Mouse (Mus musculus): Measurements from ENCODE around the gene Pcsk2. TPM values are rescaled to one million over a fixed set of nuclear protein-coding genes. Genes with fewer than 3 reads are reported as not detected.

Pcsk2 gene
- total RNA-seq (2014; fragmentation: Nextera tagmentation) (not detected in 2 replicates), total RNA-seq (2017) (not detected in 2 replicates)

DNA sequence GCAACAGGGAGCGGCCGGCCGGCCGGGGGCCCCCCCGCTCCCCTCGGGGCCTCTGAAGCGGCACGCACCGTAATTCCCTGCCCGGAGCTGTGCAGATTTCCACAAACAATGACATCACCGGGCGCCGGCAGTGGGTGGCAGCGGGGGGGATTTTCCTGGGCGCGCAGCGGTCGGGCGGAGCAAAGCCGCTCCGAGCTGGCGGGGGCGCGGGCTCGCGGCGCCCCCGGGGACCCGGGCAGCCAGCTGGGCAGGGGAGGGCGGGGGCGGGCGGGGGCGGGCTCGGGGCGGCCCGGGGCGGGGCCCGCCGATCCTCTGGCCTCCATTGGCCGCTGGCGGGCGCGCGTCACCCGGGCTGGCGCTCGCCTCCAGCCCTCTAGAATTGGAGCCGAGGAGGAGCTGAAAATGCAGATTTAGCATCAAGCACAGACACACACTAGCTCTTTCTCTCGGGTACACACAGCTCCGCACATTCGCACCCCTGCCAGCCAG is at the start of gene Pcsk2:
Pcsk2 (plus strand) TSS at position 399 of the 489 bp plus-strand sequence.
- ATAC-seq (replicated peaks; ENCODE audit: low FRiP score, low TSS enrichment, poor library complexity, severe bottlenecking) = no peak

DNA sequence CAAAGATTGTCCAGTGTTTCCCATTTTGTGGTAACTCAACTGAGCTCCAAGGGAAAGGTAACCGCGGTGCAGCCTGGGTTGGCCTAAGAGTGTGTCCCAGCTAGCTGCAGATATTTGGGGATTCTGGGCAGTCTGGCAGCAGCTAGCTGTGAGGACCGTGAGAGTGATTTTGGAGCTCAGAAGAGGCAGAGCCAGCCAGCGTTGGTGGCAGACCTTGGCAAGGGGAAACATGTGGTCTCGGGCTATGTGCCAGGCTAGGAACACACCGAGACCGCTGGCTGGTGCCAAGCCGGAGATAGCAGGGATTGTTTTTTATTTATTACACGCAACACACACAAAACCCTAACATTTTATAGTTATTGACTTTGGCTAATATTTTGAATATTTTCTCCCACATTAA is 45.1 kb upstream of the Pcsk2 start:
- ATAC-seq (replicated peaks; ENCODE audit: low FRiP score, low TSS enrichment, poor library complexity, severe bottlenecking) = no peak

DNA sequence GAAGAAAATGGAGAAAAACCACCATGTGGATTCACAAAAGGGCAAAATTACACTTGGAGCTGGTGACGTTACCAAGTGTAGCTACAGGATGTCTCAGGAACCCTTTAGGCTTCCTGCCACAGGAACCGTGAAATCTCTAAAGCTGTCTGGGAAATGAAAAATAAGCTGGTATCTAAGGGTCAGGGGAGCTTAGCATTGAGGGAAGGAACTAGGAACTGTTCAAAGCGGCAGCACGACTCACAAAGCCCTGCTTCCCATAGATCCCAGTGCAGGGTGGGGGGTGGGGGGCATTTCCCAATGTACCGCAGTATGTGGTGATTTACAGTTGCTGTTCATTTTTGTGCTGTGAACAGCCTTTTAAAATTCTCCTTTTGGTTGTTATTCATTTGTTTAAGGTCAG is 44.2 kb upstream of the Pcsk2 start:
- ATAC-seq (replicated peaks; ENCODE audit: low FRiP score, low TSS enrichment, poor library complexity, severe bottlenecking) = no peak

DNA sequence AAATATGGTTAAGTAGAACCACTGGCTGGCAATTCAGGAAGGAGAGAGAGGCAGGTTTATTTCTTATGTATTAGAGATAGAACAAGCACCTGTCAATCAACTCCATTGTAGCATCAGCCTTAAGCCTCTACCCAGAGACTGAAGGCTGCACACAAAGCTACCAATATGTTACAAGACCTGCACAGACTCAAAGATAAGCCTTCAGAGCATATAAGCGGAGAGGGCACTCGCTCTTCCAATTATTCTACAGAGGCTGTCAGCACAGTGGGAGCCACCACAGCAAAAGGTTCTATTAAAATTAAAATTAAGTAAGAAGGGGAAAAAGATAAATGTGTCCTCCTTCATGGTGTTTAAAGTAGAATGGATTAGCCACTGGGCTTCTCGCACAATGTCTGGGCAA is 43.8 kb upstream of the Pcsk2 start:
- ATAC-seq (replicated peaks; ENCODE audit: low FRiP score, low TSS enrichment, poor library complexity, severe bottlenecking) = no peak

DNA sequence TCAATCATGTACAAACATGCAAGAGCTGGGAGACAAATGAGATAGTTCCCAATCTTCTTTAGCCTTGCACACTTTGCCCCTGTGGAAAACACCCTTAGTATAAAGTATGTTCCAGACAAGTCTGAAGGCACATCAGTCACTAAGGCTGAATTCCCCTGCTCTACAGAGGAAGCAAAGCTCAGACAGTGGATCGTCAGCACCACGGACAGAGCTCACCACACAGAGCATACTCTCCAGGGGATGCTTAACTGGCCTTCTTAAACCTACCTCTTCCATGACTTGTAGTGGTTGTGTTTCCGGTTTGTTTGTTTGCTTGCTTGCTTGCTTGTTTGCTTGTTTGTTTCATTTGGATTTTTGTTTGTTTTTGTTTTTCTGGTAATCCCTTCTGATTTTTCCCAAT is 9.5 kb upstream of the Pcsk2 start:
- ATAC-seq (replicated peaks; ENCODE audit: low FRiP score, low TSS enrichment, poor library complexity, severe bottlenecking) = no peak

DNA sequence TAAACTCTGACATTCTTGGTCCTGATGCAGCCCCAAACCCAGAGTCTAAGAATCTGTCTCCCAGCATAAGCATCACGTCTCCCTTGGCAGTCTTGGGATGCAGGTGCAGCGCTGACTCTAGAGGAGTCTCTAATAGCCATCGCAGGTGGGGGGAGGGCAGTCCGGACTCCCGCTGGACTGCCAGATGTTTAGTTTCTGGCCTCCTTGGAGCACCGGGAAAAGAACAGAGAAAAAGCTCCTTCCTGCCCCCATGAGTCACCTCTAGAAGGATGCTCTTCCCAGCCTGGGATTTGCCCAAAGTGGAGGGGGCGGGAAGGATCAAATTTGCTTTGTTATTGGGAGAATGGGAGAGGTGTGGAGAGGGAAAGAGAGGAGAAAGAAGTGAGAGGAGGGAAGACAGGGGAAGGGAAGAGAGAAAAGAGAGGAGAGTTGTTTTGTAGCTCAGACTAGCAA is 631 bp upstream of the Pcsk2 start:
- no peak for ATAC-seq (replicated peaks; ENCODE audit: low FRiP score, low TSS enrichment, poor library complexity, severe bottlenecking)

DNA sequence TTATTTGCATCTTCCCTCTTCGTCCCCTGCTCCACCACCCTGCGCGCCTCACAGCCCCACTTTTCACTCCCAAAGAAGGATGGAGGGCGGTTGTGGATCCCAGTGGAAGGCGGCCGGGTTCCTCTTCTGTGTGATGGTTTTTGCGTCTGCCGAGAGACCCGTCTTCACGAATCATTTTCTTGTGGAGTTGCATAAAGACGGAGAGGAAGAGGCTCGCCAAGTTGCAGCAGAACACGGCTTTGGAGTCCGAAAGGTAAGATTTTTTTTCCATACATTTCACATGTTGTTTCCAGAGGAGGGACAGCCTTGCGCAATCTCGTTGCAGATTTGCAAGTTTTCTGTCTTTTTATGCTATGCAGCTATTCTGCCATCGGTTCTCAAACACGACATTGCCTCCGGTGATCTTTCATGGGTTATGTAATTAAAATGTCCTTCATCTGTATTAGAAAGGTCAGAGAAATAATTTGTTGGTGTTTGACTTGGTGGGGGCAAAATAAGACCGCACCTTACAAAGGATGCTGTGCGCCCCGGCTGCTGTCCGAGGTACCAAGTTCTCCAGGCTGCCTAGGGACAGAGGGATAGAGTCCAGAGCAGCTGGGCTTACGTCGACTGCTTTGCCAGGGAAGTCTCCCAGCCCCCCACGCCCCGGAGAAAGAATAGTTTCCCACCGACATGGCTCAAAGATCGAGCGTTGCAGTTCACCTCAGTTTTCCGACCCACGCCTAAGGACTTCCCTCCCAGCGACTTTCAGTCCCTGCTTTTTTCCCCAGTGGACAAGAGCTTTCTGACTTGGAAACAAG is 656 bp downstream of the Pcsk2 start:
- no peak for ATAC-seq (replicated peaks; ENCODE audit: low FRiP score, low TSS enrichment, poor library complexity, severe bottlenecking)

DNA sequence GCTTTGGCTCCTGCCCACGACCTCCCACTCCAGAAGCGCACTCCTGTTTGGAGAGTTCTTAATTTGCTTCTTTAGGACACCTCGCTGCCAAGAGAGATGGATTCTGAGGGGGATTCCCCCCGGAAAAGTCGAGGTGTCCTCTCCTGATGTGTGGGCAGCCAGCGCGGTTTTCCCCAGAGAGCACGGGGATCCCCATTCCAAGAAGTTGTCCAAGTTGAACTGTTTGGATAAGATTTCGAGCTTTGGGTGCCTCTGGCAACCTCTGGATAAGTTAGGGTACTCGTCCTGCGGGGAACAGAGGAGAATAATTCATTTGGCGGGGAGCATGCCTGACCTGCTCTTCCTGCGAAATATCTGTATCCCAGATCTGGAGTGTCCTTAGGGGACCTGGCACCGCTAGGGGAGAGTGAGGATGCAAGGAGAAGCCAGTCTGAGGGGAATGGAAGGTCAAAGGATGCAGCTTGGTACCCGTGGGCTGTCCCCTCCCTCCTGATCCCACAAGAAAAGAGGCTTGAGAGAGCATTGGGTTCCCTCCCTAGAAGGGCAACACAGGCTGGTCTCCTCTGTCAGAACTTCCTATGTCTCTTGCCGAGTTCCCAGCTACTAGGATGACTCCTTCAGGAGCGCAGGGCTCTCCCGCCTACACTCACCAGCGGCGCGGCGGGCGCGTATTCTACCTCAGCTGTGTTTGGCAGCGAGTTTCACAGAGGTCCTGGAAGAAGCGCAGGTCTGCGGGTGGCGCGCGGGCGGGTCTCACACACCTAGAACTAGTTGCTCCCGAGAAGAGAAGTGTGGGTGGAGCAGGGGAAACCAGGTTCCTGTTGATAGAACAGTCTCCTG is 1.5 kb downstream of the Pcsk2 start:
- no peak for ATAC-seq (replicated peaks; ENCODE audit: low FRiP score, low TSS enrichment, poor library complexity, severe bottlenecking)

DNA sequence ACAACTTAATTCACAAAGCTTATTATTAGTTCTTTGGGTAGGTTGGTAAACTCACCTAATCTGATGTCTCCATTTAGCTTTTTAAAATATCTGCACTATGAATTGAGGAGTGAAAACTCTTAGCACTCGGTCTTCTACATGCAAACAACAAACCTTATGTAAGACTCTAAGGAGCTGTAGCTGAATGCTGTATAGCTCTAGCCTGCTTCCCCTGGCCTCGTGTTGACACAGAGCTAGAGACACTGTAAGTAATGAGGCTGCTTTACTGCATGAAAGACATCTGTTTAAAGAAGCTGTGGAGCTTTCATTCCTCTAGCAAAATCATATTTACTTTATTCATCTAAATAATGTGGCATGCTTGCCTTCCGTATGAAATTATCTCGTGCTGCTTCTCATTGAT is 14.4 kb downstream of the Pcsk2 start:
- ATAC-seq (replicated peaks; ENCODE audit: low FRiP score, low TSS enrichment, poor library complexity, severe bottlenecking) = no peak

DNA sequence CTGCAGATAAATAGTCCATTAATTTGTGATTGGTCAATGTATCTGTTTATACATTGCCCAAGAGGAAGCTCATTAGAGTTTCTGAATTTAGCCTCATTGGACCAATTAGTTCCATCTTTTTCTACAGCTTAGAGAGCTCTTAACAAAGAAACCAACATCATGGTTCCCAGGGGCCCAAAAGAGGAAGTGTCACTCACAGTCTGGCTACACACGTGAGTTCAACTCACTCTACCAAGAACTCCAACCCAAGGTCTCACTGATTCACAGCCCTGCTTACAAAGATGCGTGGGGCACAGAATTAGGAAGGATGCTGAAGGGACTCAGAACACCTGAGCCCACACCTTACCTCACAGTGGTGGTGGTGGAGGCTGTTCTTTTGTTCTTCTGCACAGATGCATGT is 19.1 kb downstream of the Pcsk2 start:
- ATAC-seq (replicated peaks; ENCODE audit: low FRiP score, low TSS enrichment, poor library complexity, severe bottlenecking) = no peak

DNA sequence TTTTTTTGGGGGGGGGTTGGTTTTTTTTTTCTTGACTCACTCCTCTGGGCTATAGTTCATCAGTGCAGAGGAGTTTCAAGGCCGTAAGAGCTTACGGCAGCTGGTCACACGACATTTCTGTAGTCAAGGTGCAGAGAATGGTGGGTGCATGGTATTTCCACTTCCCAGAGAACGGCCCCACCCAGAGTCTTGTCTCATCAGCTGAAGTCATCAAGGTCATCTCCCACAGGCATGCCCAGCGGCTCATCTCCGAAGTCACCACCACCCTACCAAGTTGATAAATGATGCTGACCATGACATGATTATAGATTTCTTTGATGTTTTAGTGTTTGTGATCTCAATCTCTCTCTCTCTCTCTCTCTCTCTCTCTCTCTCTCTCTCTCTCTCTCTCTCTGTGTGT is 20.0 kb downstream of the Pcsk2 start:
- ATAC-seq (replicated peaks; ENCODE audit: low FRiP score, low TSS enrichment, poor library complexity, severe bottlenecking) = no peak

DNA sequence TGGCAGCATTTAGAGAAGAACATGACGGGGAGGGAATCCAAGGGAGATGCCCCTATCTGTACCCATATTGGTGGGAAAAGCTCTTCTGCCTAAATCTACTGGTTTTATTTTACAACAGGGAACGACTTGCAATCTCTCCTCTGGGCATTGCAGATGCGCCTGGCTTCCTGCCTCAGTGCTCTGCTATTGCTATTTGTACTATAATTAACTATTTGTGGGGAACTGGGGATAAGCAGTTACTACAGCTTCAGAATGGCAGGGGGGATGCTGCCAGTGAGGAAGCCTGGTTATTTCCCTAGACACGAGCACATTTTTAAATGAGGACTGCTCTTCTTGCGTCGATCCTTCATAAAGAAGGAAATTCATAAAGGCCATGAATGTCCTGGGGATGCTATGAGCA is 39.4 kb downstream of the Pcsk2 start:
- no peak for ATAC-seq (replicated peaks; ENCODE audit: low FRiP score, low TSS enrichment, poor library complexity, severe bottlenecking)

DNA sequence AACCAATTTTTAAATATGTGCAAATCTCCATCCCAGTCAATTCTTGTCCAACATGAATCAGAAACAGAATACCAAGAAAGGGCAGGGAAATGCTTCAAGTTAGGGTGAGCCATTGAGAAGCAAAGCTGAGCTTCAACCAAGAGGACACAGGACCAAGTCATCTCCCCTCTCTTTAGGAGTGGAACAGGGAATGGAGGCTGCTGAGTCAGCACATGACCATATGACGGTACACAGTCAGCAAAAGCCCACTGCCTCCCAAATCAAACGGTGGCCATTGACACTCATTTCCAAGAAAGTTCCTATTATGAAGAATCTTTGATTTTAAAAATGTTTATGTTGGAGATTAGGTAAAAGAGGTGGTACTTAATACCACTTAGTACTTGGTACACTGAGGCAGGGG is 44.4 kb downstream of the Pcsk2 start:
- ATAC-seq (replicated peaks; ENCODE audit: low FRiP score, low TSS enrichment, poor library complexity, severe bottlenecking) = no peak

DNA sequence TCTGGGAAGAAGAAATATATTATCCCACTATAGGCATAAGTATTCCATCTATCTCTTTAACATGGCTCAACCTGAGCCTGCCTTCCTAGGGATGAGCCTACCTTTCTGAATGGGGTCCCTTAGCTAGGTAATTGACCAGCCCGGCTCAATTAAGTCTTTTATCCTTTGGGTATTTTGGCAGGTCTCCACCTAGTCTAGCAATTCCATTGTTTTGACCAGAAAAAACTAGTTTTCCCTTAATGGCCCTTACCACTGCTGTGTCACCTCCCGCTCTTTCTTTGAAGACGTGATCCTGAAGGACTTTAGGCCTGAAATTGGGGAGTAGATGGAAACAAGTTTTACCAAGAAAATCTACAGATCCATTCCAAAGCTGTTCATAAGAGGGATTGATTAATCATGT is 57.1 kb downstream of the Pcsk2 start:
- ATAC-seq (replicated peaks; ENCODE audit: low FRiP score, low TSS enrichment, poor library complexity, severe bottlenecking) = no peak

DNA sequence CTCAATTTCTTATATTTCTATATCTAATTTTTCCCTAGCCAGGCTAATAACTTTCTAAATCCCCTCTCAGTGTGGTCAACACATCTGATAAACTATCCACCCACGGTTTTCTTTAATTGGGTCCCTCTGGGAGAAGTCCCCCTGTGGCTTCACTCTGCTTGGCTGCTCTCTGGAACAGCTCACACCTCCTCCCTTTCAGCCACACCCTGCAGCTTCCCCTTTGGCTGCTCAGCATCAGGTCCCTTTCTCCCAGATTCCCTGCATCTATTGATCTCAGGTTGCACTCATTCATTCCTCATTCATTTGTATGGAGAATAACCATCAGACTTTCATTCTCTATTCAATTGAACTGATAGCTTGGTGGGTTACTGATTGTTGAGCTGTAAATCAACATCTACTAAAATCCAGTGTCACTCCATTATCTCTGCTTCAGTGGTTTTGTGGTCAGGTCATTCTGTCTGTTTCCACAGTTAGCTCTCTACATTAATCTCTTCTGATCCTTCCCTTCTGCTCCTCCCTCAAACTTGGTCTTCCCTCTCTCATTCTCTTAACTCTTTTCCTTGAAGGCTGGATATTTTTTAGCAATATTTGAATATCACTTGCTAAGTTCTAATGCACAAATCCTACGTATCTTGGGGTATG is 58.0 kb downstream of the Pcsk2 start:
- no peak for ATAC-seq (replicated peaks; ENCODE audit: low FRiP score, low TSS enrichment, poor library complexity, severe bottlenecking)

DNA sequence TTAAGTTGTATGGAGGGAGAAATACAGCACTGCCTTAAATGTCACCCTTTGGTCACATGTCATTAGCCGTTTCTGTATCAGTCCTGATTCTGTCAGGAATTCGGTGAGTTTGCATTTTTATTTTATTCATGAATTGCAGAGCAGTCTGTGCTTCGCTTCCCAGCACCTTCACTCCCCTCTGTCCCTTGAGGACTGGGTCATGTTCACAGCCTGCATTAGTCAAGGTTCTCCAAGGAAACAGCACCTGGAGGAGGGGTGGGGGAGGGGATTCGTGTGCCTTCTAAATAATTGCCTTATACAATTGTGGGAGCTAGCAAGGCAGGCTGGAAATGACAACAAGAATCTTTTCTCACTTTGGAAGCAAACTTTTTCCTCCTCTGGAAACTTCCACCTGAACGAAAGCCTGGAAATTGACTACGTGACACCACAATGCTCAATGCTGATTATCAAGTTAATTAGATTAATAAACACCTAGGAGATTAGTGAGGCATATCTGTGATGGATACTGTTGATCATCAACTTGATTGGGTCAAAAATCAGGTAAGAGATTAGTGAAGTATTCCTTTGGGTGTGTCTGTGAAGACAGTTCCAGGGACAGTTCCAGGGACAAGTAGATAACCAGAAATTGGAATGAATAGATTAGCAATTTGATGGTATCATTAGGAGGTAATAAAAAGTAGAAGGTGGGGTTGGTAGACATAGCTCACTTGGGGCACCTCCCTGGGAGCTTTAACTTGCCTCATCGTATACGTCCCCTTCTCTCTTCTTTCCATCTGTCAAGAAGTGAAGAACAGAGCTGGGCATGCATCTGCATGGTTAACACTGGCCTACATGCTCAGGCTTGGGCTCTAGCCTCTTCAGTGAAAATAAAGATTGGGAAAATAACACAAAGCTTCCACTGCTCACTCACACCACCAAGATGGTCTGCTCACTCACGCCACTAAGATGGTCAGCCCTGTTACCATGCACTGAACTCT is 64.7 kb downstream of the Pcsk2 start:
- ATAC-seq (replicated peaks; ENCODE audit: low FRiP score, low TSS enrichment, poor library complexity, severe bottlenecking) = no peak

DNA sequence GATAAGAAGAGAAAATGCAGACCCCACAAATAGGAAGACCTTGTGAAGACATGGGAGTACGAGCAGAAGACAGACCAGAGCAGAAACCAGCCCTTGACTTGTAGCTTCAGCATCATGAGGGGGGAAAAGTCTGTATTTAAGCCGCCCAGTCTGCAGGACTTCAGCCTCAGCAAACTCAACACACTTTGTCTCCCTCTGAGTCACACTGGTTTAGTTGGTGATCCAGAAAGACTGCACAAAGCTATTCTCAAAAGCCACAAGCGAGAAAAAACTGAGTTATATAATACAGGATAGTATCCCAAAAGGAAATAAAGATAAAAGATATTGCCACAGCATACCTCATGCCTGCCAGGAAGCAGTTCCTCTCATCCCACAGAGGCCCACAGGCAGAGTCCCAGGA is 67.5 kb downstream of the Pcsk2 start:
- no peak for ATAC-seq (replicated peaks; ENCODE audit: low FRiP score, low TSS enrichment, poor library complexity, severe bottlenecking)

DNA sequence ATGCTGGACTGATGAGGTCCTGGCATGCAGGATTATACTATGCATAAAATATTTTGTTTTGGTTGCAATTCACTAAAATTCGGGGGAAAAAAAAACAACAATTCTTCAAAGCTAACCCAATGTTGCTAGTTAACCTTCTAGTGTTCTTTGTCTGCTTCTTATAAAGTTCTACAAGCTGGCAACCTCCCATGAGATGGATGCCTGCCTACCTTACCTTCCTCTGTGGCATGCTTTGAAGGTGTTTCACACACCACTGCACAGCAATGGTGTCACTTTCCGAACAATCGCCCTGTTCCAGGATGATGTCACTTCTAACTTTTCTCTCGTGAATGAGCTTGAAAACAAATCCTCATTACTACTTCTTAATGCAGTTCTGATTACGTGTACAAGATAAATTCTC is 68.8 kb downstream of the Pcsk2 start:
- no peak for ATAC-seq (replicated peaks; ENCODE audit: low FRiP score, low TSS enrichment, poor library complexity, severe bottlenecking)

DNA sequence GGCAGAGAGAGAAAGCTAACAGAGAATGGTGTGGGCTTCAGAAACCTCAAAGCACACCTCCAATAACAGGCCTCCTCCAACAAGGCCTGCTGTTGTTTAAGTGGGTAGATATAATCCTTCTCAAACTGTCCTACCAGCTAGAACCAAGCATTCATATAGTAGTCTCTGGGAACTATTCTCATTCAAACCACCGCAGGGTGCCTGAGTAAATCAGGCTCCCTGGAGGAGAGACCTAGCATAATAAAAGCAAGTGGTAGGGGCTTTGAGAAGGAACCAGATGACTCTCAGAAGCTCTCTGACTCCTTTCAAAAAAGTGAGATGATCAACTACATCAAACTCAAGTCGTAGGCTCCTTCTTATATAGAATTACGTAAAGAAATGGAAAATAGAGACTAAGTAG is 75.0 kb downstream of the Pcsk2 start:
- no peak for ATAC-seq (replicated peaks; ENCODE audit: low FRiP score, low TSS enrichment, poor library complexity, severe bottlenecking)

All from megakaryocyte-erythroid progenitor cell, adult 5-6 weeks (primary cell).